In genomic region chr17:74043754-74044153, GRCm38 (mm10) we compare ENCODE assay signal across 10 mouse cellular contexts. TPM values are rescaled to one million over a fixed set of nuclear protein-coding genes. Genes with fewer than 3 reads are reported as not detected.
A peak's percentile ranks its signal among the peaks of the same experiment; 100 is the strongest.
DNase-seq lines count a peak whose midpoint lies in the region; TF ChIP-seq lines count a peak whose summit lies in the region.
"Had no signal": no experiment of that assay in that cellular context is flagged by ENCODE, and none has a peak within 500 bp of the region (broad histone marks: within the 10 kb centered on the region; RNA-seq: fewer than 3 reads in every experiment).

No protein-coding gene starts in this region.

- no peaks in the 10 kb centered on the region; the same call in 1 of the 2 replicates for H3K4me1 ChIP-seq in cerebellum, adult 2 months (ENCODE audit: control insufficient read depth, insufficient read depth, low read length)

- TF ChIP-seq POLR2A in cerebellum, adult 2 months (IDR thresholded peaks at IDR 0.05; ENCODE audit: borderline replicate concordance, insufficient read depth, low read length) = no peak

- peak; percentile 71 for DNase-seq in adrenal gland, adult 2 months
- no peak for DNase-seq in adrenal gland, postnatal 4 days (ENCODE audit: low spot score in 2 of 2)
- DNase-seq in layer of hippocampus, adult 2 months (ENCODE audit: low spot score in 2 of 2) = peak; percentile 18 to 31
- no peak for DNase-seq in layer of hippocampus, postnatal 14 days (ENCODE audit: low spot score in 2 of 2)
- peak; percentile 18 to 65 for DNase-seq in cerebellum, adult 2 months
- peak; percentile 36 for DNase-seq in kidney, postnatal 14 days
- no peak for DNase-seq in gastrocnemius, adult 18-20 months (ENCODE audit: low spot score)
- no peak for DNase-seq in urinary bladder, adult 2 months (ENCODE audit: low spot score)

- no peak for TF ChIP-seq CTCF in layer of hippocampus, adult 2 months (conservative IDR thresholded peaks at IDR 0.05)
- no peak for TF ChIP-seq CTCF in cerebellum, adult 2 months (IDR thresholded peaks at IDR 0.05; ENCODE audit: borderline replicate concordance, insufficient read depth, low read depth, low read length)

- no peak overlapping the region for H3K27ac ChIP-seq in layer of hippocampus, adult 2 months
- H3K27ac ChIP-seq in cerebellum, adult 2 months (ENCODE audit: insufficient read depth, low read length) = no peak overlapping the region

- H3K4me3 ChIP-seq in layer of hippocampus, adult 2 months = no peak overlapping the region
- no peak overlapping the region for H3K4me3 ChIP-seq in cerebellum, adult 2 months (replicated peaks; ENCODE audit: insufficient read depth, low read depth, low read length)

- no peaks in the 10 kb centered on the region; the same call in 1 of the 2 replicates for H3K27me3 ChIP-seq in cerebellum, adult 2 months (ENCODE audit: control insufficient read depth, insufficient read depth, low read length)

- 2% methylated on average over 4 of the region's 4 CpGs for WGBS in cerebellum, adult 2 months

RNA-seq across cellular contexts. Expression of gene Srd5a2, which starts 4.0 kb away (rescaled TPM):
- total RNA-seq in adrenal gland, adult 2 months (2021) = 1,000 to 10,000 TPM in 1 of 2 experiments, 100 to 1,000 TPM in 1; 132 to 3,255 TPM
- 34.4 and 640 TPM in 2 replicates for polyA plus RNA-seq in adrenal gland, adult 2 months (2012; rRNA removed)
- 10 to 100 TPM; 39.2 to 40.9 TPM for total RNA-seq in adrenal gland, postnatal 4 days (2021)
- total RNA-seq in layer of hippocampus, adult 2 months (2021) = not detected
- total RNA-seq in layer of hippocampus, postnatal 14 days (2021) = not detected
- 0.06 TPM in 1 of 2 replicates, not detected in the other for polyA plus RNA-seq in cerebellum, adult 2 months (2012; rRNA removed)
- total RNA-seq in gastrocnemius, adult 18-20 months (2021) = under 1 TPM in 1 of 2 experiments, not detected in 1; 0.23 TPM
- 0.03 and 0.04 TPM in 2 replicates for polyA plus RNA-seq in urinary bladder, adult 2 months (2012; rRNA removed)
- total RNA-seq: hematopoietic stem cell, adult 5-6 weeks had no signal
- polyA plus RNA-seq: midbrain, embryonic 11.5 days had no signal

Comparison
In these comparisons a context has a peak if more than half of its experiments do, and no peak if none do; other contexts are left out.
1. DNase-seq: peak in adrenal gland, adult 2 months (single experiment), layer of hippocampus, adult 2 months (2 of 2), cerebellum, adult 2 months (2 of 2) and kidney, postnatal 14 days (single experiment); none in adrenal gland, postnatal 4 days (0 of 2), layer of hippocampus, postnatal 14 days (0 of 2), gastrocnemius, adult 18-20 months (single experiment) and urinary bladder, adult 2 months (single experiment).
2. RNA of gene Srd5a2, which starts 4.0 kb away (total RNA-seq): 132 to 3,255 TPM in adrenal gland, adult 2 months and 39.2 to 40.9 TPM in adrenal gland, postnatal 4 days; 0.23 TPM in gastrocnemius, adult 18-20 months, not detected in layer of hippocampus, postnatal 14 days and not detected in layer of hippocampus, adult 2 months; every median in the first group is over 10 times any median in the second.